Mouse (Mus musculus) E14TG2a.4 (cell line): Measurements from ENCODE around the gene Ergic1.

Experiments
- CTCF ChIP-seq: conservative IDR thresholded peaks from 2 replicates; pipeline ENCODE4 v1.5.1; 2014; ENCODE audit warnings: low read length
- NANOG ChIP-seq: IDR thresholded peaks from 2 replicates; pipeline ENCODE4 v1.6.1; 2014; ENCODE audit warnings: borderline replicate concordance, low read length, mixed read lengths
- POU5F1 ChIP-seq: IDR thresholded peaks from 2 replicates; pipeline ENCODE4 v1.6.1; 2014; ENCODE audit warnings: low read length, borderline replicate concordance

DNA sequence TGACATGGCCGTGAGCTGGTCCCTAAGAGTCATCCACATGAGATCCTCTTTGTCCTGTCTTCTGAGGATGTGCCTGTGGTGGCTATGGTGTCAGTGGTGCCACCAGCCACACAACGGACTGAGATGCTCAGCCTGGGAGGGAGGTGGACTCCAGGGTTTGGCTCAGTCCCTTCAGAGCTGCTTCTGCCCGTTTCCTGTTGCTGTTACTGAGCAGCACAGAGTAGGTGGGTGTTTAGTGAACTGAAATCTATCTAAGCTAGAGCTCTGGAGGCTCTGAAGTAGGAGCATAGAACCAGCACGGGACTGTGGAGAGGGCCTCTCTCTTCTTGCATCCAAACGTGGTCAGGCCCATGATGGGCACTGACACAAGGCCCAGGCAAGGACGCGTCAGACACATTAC lies 73.2 kb downstream of the Ergic1 start:
- TF ChIP-seq CTCF (no peak), NANOG (no peak), POU5F1 (no peak)
